Mouse (Mus musculus) midbrain, embryonic 11.5 days (tissue): ENCODE data around the gene Serinc4. TPM values are rescaled to one million over a fixed set of nuclear protein-coding genes. Genes with fewer than 3 reads are reported as not detected.

Experiments used
- microRNA-seq: library from miRNA; unstranded; fragments of <30 nt; microRNA quantifications from one replicate; pipeline ENCODE4, GENCODE M21; 2017
- polyA plus RNA-seq: library from polyadenylated mRNA; unstranded; fragments of >200 nt; fragmentation: Nextera tagmentation; extraction: Ambion mirVana; gene quantifications from 2 replicates; pipeline ENCODE4 v1.2.1, GENCODE M21; 2014

The Serinc4 gene
- polyA plus RNA-seq, 1 experiment from 2014 or later: 0.48 TPM

Small RNA genes within 50 kb of the gene (microRNA-seq; reads per million reads assigned to microRNA genes)
- not detected for gene Gm22953

Other genes starting within 250 kb of the Serinc4 start
- gene Trp53bp1, start 185.4 kb downstream of the Serinc4 start, polyA plus RNA-seq: 132 and 138 TPM in 2 replicates
- 11.2 and 14.3 TPM in 2 replicates for gene Map1a, start 167.2 kb downstream of the Serinc4 start, polyA plus RNA-seq
- 10.3 and 11.2 TPM in 2 replicates for gene Ppip5k1, start 101.4 kb downstream of the Serinc4 start, polyA plus RNA-seq
- 3.8 and 4.1 TPM in 2 replicates for gene Ckmt1, start 99.1 kb downstream of the Serinc4 start, polyA plus RNA-seq
- not detected in 2 replicates for gene Strc, start 69.6 kb downstream of the Serinc4 start, polyA plus RNA-seq
- gene Pdia3, start 43.0 kb downstream of the Serinc4 start, polyA plus RNA-seq: 505 and 510 TPM in 2 replicates
- 1.6 and 2.0 TPM in 2 replicates for gene Catsper2, start 43.0 kb downstream of the Serinc4 start, polyA plus RNA-seq
- 2.2 and 2.5 TPM in 2 replicates for gene Ell3, start 12.5 kb downstream of the Serinc4 start, polyA plus RNA-seq
- 467 and 471 TPM in 2 replicates for gene Serf2, start 7.6 kb downstream of the Serinc4 start, polyA plus RNA-seq
- gene Hypk, start 3.5 kb downstream of the Serinc4 start, polyA plus RNA-seq: 118 and 128 TPM in 2 replicates
- 69.1 and 76.0 TPM in 2 replicates for gene Mfap1b, start 17.3 kb upstream of the Serinc4 start, polyA plus RNA-seq
- gene Mfap1a, start 49.9 kb upstream of the Serinc4 start, polyA plus RNA-seq: 27.0 and 27.9 TPM in 2 replicates
- gene Wdr76, start 49.9 kb upstream of the Serinc4 start, polyA plus RNA-seq: 13.4 and 14.6 TPM in 2 replicates